Mouse (Mus musculus): ENCODE results near the gene Sdk1. TPM values are rescaled to one million over a fixed set of nuclear protein-coding genes. Genes with fewer than 3 reads are reported as not detected.

The Sdk1 gene
- polyA plus RNA-seq, 1 experiment from 2014 or later = not detected

DNA sequence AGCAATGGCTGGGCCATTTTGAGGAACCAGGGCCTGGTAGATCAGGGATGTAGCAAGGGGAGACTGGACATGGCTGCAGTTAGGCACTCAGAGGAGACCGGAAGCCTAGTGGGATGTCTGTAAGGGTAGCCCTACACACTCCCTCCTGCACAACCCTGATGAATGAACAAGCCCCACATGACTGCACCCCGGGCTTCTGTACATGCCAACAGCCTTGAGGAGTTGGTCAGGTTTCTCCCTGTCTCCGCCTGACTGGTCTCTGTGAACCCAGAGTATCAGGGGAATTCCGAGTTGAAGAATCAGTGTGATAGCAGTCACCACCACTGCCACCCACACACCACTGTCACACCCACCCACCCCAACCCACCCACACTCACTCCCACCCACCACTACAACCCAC lies 922.2 kb downstream of the Sdk1 start:
- 92% methylated on average over 4 of the region's 4 CpGs for WGBS (ENCODE audit: missing documents)
- Histone ChIP-seq H3K27ac (no peak overlapping the region), H3K36me3 (ENCODE audit: inconsistent target) (no peaks in the 10 kb centered on the region), H3K4me3 (ENCODE audit: inconsistent target) (no peak overlapping the region), H3K79me2 (ENCODE audit: inconsistent target) (no peaks in the 10 kb centered on the region)

DNA sequence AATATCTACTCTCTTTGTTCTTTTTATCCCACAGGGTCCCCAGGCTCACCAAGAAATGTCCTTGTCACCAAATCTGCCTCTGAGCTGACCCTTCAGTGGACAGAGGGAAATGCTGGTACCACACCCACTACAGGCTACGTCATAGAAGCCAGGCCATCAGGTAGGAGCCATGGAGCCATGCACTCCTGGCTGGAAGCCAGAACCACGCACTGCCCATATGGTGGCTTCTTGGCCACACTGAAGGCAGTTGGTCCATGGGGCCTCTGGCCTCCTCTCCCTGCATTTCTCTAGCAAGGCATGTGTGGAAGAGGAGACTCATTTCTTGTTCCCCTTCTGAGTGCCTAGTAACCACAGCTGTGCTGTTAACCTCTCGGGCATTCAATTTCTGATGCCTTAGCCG lies 932.3 kb downstream of the Sdk1 start:
- WGBS (ENCODE audit: missing documents) = 83% methylated on average over 4 of the region's 4 CpGs
- Histone ChIP-seq H3K27ac (no peak overlapping the region), H3K4me3 (ENCODE audit: inconsistent target) (no peak overlapping the region), H3K79me2 (ENCODE audit: inconsistent target) (no peaks in the 10 kb centered on the region), H3K36me3 (ENCODE audit: inconsistent target) (no peaks in the 10 kb centered on the region)

DNA sequence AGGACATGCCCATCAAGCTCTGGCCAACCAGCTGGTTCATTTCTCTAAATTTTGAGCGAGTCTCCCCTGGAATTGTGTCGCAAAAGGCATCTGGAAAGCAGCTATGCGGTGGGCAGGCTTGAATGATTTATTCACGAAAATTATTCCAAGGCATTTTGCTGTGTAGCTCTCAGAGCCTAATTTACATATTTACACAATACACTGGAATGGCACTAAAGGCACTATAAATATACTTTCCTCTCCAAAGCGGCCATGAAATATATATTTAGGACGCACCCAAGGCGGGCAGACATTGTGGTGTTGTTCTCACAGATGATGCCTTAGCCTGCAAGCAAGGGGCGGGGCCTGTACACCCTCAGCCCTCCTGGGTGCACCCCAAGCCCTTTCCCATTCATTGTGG lies 936.9 kb downstream of the Sdk1 start:
- Histone ChIP-seq H3K27ac (no peak overlapping the region), H3K79me2 (ENCODE audit: inconsistent target) (no peaks in the 10 kb centered on the region), H3K4me3 (ENCODE audit: inconsistent target) (no peak overlapping the region), H3K36me3 (ENCODE audit: inconsistent target) (no peaks in the 10 kb centered on the region)
- WGBS (ENCODE audit: missing documents) = 91% methylated on average over 8 of the region's 8 CpGs

GRCm38 (mm10) chr5:142179304-142179703 lies 938.0 kb downstream of the Sdk1 start:
- H3K4me3 ChIP-seq (ENCODE audit: inconsistent target) = no peak overlapping the region
- H3K27ac ChIP-seq = no peak overlapping the region
- whole genome bisulfite sequencing (ENCODE audit: missing documents) = 93% methylated on average over 11 of the region's 11 CpGs
- H3K79me2 ChIP-seq (ENCODE audit: inconsistent target) = no peaks in the 10 kb centered on the region
- H3K36me3 ChIP-seq (ENCODE audit: inconsistent target) = no peaks in the 10 kb centered on the region

DNA sequence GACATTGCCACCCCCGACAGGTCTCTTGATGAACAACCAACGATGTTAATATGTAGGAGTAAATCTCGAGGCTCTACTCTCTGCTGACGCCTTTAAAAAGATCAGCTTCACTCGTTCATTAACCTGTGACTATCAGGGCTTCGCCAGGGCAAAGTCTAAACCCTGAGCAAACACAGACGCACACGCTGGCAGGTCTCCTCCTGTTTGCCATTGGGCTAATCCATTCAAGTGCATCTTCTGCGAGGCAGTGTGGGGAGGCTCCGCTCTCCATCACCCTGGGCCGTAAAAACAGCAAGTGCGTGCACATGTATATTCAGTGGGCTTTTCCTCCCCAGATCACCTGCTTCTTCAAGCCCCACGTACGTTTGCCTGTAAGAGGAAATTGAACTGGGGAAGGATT lies 940.6 kb downstream of the Sdk1 start:
- H3K36me3 ChIP-seq (ENCODE audit: inconsistent target) = no peaks in the 10 kb centered on the region
- 83% methylated on average over 14 of the region's 14 CpGs for WGBS (ENCODE audit: missing documents)

DNA sequence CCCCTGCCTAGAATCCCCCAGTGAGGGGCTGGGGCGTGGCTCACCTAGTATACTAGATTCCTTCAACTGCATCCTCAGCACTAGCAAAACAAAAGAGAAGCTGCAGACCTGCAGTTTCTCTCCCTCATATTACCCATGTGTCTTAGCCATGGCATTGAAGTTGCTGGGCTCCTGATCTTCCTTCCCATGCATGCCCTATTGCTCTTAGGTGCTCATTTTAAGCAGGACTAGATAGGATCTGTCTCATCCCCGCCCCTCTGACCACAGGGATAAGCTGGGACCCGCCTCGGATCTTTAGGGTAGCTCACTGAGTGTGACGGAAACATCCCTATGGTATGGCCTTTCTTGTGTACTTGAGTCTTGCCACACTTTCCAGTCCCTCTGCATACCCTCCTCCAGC lies 947.5 kb downstream of the Sdk1 start:
- H3K4me3 ChIP-seq (ENCODE audit: inconsistent target) = no peak overlapping the region
- H3K27ac ChIP-seq = no peak overlapping the region
- WGBS (ENCODE audit: missing documents) = 88% methylated on average over 5 of the region's 5 CpGs
- H3K36me3 ChIP-seq (ENCODE audit: inconsistent target) = no peaks in the 10 kb centered on the region
- H3K79me2 ChIP-seq (ENCODE audit: inconsistent target) = no peaks in the 10 kb centered on the region

More for the DNA sequence above, 940.6 kb downstream of the Sdk1 start:
- Histone ChIP-seq H3K4me3 (ENCODE audit: inconsistent target) (no peak overlapping the region), H3K27ac (no peak overlapping the region), H3K79me2 (ENCODE audit: inconsistent target) (no peaks in the 10 kb centered on the region)

DNA sequence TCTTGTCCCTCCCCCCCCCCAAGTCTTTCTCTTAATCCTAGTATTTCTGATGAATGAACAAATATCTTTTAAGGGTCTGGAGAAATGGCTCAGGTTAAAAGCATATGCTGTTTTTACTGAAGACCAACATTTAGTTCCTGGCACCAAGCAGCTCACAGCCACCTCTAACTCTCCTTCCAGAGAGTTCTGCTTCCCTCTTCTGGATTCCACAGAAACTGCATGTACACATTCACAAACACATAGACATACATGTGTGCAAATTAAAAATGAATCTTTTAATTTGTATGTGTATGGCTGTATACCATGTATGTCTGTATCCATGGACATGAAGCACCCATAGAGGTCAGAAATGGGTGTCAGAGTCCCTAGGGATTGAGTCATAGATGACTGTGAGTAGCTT lies 968.6 kb downstream of the Sdk1 start:
- no peaks in the 10 kb centered on the region for H3K79me2 ChIP-seq (ENCODE audit: inconsistent target)
- no peaks in the 10 kb centered on the region for H3K36me3 ChIP-seq (ENCODE audit: inconsistent target)
- H3K4me3 ChIP-seq (ENCODE audit: inconsistent target) = no peak overlapping the region
- no peak overlapping the region for H3K27ac ChIP-seq

- H3K79me2 ChIP-seq (ENCODE audit: inconsistent target) = no peaks in the 10 kb centered on the region
- H3K27ac ChIP-seq = no peak overlapping the region
- 76% methylated on average over 11 of the region's 11 CpGs for WGBS (ENCODE audit: missing documents)
- H3K36me3 ChIP-seq (ENCODE audit: inconsistent target) = no peaks in the 10 kb centered on the region
- no peak overlapping the region for H3K4me3 ChIP-seq (ENCODE audit: inconsistent target)
Observed at GRCm38 (mm10) chr5:142212252-142212651, 971.0 kb downstream of the Sdk1 start.

DNA sequence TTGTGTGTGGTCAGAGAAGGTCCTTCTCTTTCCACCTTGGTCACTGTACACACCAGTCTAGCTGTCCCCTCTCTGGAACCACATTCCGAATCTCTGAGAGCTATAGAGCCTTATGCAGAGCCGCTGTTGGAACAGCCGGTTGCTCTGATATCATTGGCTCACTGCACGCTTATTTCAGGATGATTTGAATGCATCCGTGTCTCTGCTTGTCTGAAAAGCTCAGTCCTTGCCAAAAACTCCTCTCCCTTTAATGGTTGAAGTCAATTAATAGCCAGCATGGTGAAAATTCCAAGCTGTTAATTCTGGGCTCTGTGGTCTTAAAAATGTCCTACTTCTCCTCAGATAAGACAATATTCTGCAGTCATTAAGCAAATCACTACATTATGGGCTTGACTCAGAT lies 974.7 kb downstream of the Sdk1 start:
- Histone ChIP-seq H3K4me3 (ENCODE audit: inconsistent target) (no peak overlapping the region), H3K27ac (no peak overlapping the region), H3K36me3 (ENCODE audit: inconsistent target) (no peaks in the 10 kb centered on the region), H3K79me2 (ENCODE audit: inconsistent target) (no peaks in the 10 kb centered on the region)
- WGBS (ENCODE audit: missing documents) = 86% methylated on average over 5 of the region's 5 CpGs

GRCm38 (mm10) chr5:142220851-142221503 lies 979.7 kb downstream of the Sdk1 start:
- Histone ChIP-seq H3K36me3 (ENCODE audit: inconsistent target) (no peaks in the 10 kb centered on the region), H3K27ac (no peak overlapping the region), H3K79me2 (ENCODE audit: inconsistent target) (no peaks in the 10 kb centered on the region), H3K4me3 (ENCODE audit: inconsistent target) (no peak overlapping the region)
- WGBS (ENCODE audit: missing documents) = 88% methylated on average over 11 of the region's 12 CpGs

DNA sequence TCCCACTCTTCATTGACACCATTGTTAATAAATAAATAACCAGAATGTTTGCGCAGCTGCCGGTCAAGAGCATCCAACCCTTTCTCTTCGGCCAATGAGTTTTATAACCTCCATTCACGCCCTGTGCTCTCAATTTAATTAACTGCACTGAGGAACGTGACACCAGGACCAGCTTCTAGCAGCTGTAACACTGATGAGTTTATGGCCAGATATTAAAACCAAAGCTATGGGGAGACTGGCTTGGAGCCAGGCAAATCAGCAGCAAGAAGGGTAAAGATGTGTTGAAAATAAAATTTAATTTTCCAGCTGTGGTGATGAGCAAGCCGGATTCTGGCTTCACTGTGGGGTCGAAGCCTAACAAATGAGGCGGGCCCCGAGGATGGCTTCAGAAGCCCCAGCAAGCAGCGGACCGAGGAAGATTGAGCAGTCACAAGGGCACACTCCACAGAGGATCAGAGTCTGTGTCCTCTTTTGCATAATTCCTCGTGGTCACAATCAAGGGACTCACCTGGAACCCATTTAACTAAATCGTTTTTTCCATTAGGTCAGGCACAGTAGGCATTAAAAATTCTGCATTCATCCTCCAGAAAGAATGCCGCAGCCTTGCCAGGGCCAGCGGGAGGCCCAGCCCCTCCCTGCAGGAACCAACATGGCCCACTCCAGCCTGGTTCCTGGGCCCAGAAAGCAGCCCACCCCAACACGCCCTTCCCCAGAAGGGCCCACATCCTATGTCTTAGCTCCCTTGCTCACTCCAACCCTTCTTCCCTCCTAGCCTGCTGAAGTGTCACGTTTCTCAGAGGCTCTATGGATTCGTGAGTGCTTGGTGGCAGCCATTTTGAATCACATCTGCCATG lies 987.9 kb downstream of the Sdk1 start:
- whole genome bisulfite sequencing (ENCODE audit: missing documents) = 88% methylated on average over 18 of the region's 18 CpGs

GRCm38 (mm10) chr5:142229811-142230205 lies 988.5 kb downstream of the Sdk1 start:
- WGBS (ENCODE audit: missing documents) = 91% methylated on average over 8 of the region's 8 CpGs

More for the DNA sequence above, 987.9 kb downstream of the Sdk1 start:
- no peak overlapping the region for H3K4me3 ChIP-seq (ENCODE audit: inconsistent target)
- H3K79me2 ChIP-seq (ENCODE audit: inconsistent target) = no peaks in the 10 kb centered on the region
- no peak overlapping the region for H3K27ac ChIP-seq
- H3K36me3 ChIP-seq (ENCODE audit: inconsistent target) = no peaks in the 10 kb centered on the region

DNA sequence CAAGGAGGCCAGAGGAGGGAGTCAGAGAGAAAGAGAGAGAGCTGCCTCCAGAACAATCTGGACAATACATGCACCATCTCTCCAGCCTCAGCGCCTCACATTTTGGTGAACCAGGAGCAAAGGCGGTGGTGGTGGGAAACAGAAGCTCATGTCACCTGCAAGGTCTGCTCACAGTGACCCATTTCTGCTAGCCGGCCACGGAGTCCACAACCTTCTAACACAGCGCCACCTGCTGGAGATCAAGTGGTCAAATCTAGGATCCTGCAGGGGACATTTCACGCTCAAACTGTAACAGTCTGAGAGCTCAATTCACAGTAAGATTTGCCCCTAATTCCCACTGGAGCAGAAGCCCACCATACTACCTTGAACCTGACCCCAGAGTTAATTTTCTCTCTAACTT lies 999.0 kb downstream of the Sdk1 start:
- no peaks in the 10 kb centered on the region for H3K79me2 ChIP-seq (ENCODE audit: inconsistent target)
- 87% methylated on average over 6 of the region's 6 CpGs for WGBS (ENCODE audit: missing documents)
- no peaks in the 10 kb centered on the region for H3K36me3 ChIP-seq (ENCODE audit: inconsistent target)
- H3K4me3 ChIP-seq (ENCODE audit: inconsistent target) = no peak overlapping the region
- H3K27ac ChIP-seq = no peak overlapping the region

More at GRCm38 (mm10) chr5:142229811-142230205, 988.5 kb downstream of the Sdk1 start:
- Histone ChIP-seq H3K36me3 (ENCODE audit: inconsistent target) (no peaks in the 10 kb centered on the region), H3K79me2 (ENCODE audit: inconsistent target) (no peaks in the 10 kb centered on the region), H3K27ac (no peak overlapping the region), H3K4me3 (ENCODE audit: inconsistent target) (no peak overlapping the region)

GRCm38 (mm10) chr5:142242597-142242996 lies 1001.3 kb downstream of the Sdk1 start:
- Histone ChIP-seq H3K27ac (no peak overlapping the region), H3K79me2 (ENCODE audit: inconsistent target) (no peaks in the 10 kb centered on the region), H3K4me3 (ENCODE audit: inconsistent target) (no peak overlapping the region), H3K36me3 (ENCODE audit: inconsistent target) (no peaks in the 10 kb centered on the region)
- WGBS (ENCODE audit: missing documents) = 55% methylated on average over 3 of the region's 3 CpGs

GRCm38 (mm10) chr5:142243069-142243468 lies 1001.8 kb downstream of the Sdk1 start:
- H3K4me3 ChIP-seq (ENCODE audit: inconsistent target) = no peak overlapping the region
- H3K79me2 ChIP-seq (ENCODE audit: inconsistent target) = no peaks in the 10 kb centered on the region
- 90% methylated on average over 2 of the region's 2 CpGs for WGBS (ENCODE audit: missing documents)
- H3K36me3 ChIP-seq (ENCODE audit: inconsistent target) = no peaks in the 10 kb centered on the region
- H3K27ac ChIP-seq = no peak overlapping the region
